Mouse (Mus musculus) liver, embryonic 16.5 days (tissue): Measurements from ENCODE around the gene Lgi2. TPM values are rescaled to one million over a fixed set of nuclear protein-coding genes. Genes with fewer than 3 reads are reported as not detected.

Source experiments
- ATAC-seq: fragments of 200-750 bp; cut with Nextera tagmentation; 2 replicates; pipeline ENCODE4 v1.8.0; 2017; ENCODE audit warnings: low read depth, mild to moderate bottlenecking, moderate number of reproducible peaks, moderate library complexity
- H3K27ac ChIP-seq: fragments of 300-500 bp; sonication (generic); 2 replicates; pipeline ENCODE4 v1.5.1; 2014; ENCODE audit warnings: mild to moderate bottlenecking, low read length
- H3K27me3 ChIP-seq: fragments of 300-500 bp; sonication (generic); 2 replicates; pipeline ENCODE4 v1.6.1; 2014; ENCODE audit warnings: low read depth, low read length, mixed read lengths; ENCODE audit not compliant: control insufficient read depth, insufficient read depth
- H3K36me3 ChIP-seq: fragments of 300-500 bp; sonication (generic); 2 replicates; pipeline ENCODE4 v1.6.1; 2014; ENCODE audit warnings: mild to moderate bottlenecking; ENCODE audit not compliant: control insufficient read depth, insufficient read depth
- H3K4me1 ChIP-seq: fragments of 300-500 bp; sonication (generic); 2 replicates; pipeline ENCODE4 v1.6.1; 2014; ENCODE audit warnings: low read depth, low read length, mixed read lengths; ENCODE audit not compliant: control insufficient read depth
- H3K4me2 ChIP-seq: fragments of 300-500 bp; sonication (generic); 2 replicates; pipeline ENCODE4 v1.6.1; 2014; ENCODE audit warnings: low read depth, low read length, mixed read lengths
- H3K4me3 ChIP-seq: fragments of 300-500 bp; sonication (generic); 2 replicates; pipeline ENCODE4 v1.5.1; 2014; ENCODE audit warnings: low read depth, mild to moderate bottlenecking, low read length
- H3K9ac ChIP-seq: fragments of 300-500 bp; sonication (generic); 2 replicates; pipeline ENCODE4 v1.6.1; 2014; ENCODE audit warnings: low read depth, low read length
- H3K9me3 ChIP-seq: fragments of 300-500 bp; sonication (generic); replicated peaks from 2 replicates; pipeline ENCODE4 v1.6.1; 2016; ENCODE audit warnings: low read length; ENCODE audit not compliant: control insufficient read depth
- WGBS: fragments of 180-500 bp; shearing (Covaris S2); extraction: QIAGEN DNeasy Blood & Tissue Kit; methylation state at CpG from one replicate; pipeline ENCODE4 v1.1.7; 2014; ENCODE audit not compliant: insufficient replicate concordance; 5-methylcytosine and 5-hydroxymethylcytosine counted together
- polyA plus RNA-seq: library from polyadenylated mRNA; unstranded; fragments of >200 nt; fragmentation: Nextera tagmentation; extraction: Ambion mirVana; gene quantifications from 2 replicates; pipeline ENCODE4 v1.2.1, GENCODE M21; 2015

Lgi2 gene
- polyA plus RNA-seq, 1 experiment from 2014 or later: 0.37 TPM

GRCm38 (mm10) chr5:52550613-52551317 lies 15.5 kb downstream of the Lgi2 start:
- no peak for ATAC-seq
- Histone ChIP-seq H3K9me3 (no peaks in the 10 kb centered on the region), H3K27ac (no peak overlapping the region), H3K4me1 (no peaks in the 10 kb centered on the region), H3K4me2 (no peak overlapping the region), H3K9ac (no peak overlapping the region), H3K4me3 (no peak overlapping the region), H3K27me3 (no peaks in the 10 kb centered on the region), H3K36me3 (no peaks in the 10 kb centered on the region)
- 73% methylated on average over 13 of the region's 13 CpGs for WGBS

- H3K36me3 ChIP-seq: no peaks in the 10 kb centered on the region
- WGBS: 20% methylated on average over 3 of the region's 3 CpGs
- no peak overlapping the region for H3K4me2 ChIP-seq
- ATAC-seq: no peak
- H3K9ac ChIP-seq: no peak overlapping the region
- no peaks in the 10 kb centered on the region for H3K4me1 ChIP-seq
- no peak overlapping the region for H3K27ac ChIP-seq
- no peaks in the 10 kb centered on the region for H3K9me3 ChIP-seq
- H3K4me3 ChIP-seq: no peak overlapping the region
- no peaks in the 10 kb centered on the region for H3K27me3 ChIP-seq
These were observed 19.3 kb downstream of the Lgi2 start for GRCm38 (mm10) chr5:52546950-52547349.

DNA sequence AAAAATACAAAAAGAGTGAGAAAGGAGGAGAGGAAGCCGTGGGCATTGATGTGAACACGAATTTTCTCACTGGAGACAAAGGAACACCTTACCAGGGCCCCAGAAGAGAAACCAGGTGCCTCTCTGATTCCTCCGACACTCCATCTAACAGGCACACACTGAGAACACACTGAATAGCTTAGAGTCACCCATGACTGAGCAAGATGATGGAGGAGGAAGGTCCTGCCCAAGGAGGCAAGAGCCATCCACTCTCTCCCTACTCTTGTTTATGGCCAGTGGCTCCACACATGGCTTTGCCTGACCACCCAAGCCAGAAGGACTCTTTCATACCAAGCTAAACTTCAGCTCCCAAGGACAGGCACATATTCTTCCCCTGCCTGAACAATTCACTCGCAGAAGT lies 22.5 kb downstream of the Lgi2 start:
- WGBS: 62% methylated on average over 4 of the region's 4 CpGs
- Histone ChIP-seq H3K4me1 (no peaks in the 10 kb centered on the region), H3K9me3 (no peaks in the 10 kb centered on the region), H3K4me3 (no peak overlapping the region), H3K27me3 (no peaks in the 10 kb centered on the region), H3K9ac (no peak overlapping the region), H3K27ac (no peak overlapping the region), H3K36me3 (no peaks in the 10 kb centered on the region), H3K4me2 (no peak overlapping the region)
- ATAC-seq: no peak

DNA sequence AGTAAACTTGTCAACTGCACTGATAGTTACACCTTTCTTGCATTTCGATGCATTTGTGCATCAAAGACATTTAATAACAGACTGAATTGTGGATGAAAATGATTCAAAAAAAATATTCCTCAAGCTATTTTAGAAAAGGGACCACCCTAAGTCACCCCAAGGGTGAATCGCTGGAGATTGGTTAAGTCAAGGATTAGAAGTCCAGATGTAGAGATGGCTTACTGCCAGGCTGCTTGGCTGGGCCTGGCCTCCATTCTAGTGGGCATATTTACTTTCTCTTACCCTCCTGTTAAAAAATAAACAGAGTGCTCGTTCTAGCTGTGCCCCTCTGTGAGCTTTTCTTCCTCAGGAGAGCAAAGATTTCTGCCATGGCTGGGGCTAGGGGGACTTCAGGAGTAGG lies 26.1 kb downstream of the Lgi2 start:
- Histone ChIP-seq H3K4me3 (no peak overlapping the region), H3K9ac (no peak overlapping the region), H3K4me1 (no peaks in the 10 kb centered on the region), H3K27ac (no peak overlapping the region), H3K27me3 (no peaks in the 10 kb centered on the region), H3K9me3 (no peaks in the 10 kb centered on the region), H3K4me2 (no peak overlapping the region), H3K36me3 (no peaks in the 10 kb centered on the region)
- 45% methylated on average over 3 of the region's 3 CpGs for whole genome bisulfite sequencing
- no peak for ATAC-seq

DNA sequence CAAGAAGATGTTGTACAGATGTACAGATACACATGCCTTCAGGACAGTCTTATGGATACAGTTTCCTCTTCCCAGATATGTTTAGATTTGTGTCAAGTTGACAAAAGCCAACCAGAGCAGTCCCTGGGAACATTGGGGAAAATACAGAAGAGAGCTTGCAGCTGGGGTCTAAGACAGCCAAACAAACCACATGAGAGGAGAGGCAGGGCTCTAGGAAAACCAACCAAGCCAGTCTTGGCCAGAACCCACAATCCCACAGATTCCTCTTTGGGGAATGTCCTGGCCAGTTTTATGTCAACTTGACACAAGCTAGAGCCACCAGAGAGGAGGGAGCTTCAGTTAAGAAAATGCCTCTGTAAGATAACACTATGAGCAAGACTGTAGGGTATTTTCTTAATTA lies 26.8 kb downstream of the Lgi2 start:
- no peaks in the 10 kb centered on the region for H3K9me3 ChIP-seq
- no peaks in the 10 kb centered on the region for H3K4me1 ChIP-seq
- no peaks in the 10 kb centered on the region for H3K27me3 ChIP-seq
- no peaks in the 10 kb centered on the region for H3K36me3 ChIP-seq
- no peak overlapping the region for H3K4me2 ChIP-seq
- no peak overlapping the region for H3K4me3 ChIP-seq
- ATAC-seq: no peak
- no peak overlapping the region for H3K9ac ChIP-seq
- H3K27ac ChIP-seq: no peak overlapping the region

DNA sequence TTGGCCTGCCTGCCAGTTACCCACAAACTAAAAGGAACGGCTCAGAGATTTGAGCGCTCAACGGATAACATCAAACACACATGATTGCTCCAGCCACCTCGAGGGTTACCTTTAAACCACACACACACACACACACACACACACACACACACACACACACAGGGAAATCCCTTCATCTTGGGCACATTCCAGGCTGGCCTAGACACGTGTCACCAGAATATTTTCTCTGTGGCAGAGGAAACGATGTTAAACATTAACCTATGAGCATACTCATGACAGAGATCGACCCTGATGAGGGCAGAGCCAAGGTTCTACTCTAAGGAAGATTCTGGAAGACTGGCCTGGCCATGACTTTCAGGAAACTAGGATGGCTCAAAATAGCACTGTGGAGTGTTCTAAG lies 29.2 kb downstream of the Lgi2 start:
- no peaks in the 10 kb centered on the region for H3K36me3 ChIP-seq
- ATAC-seq: peak; percentile 86
- H3K4me2 ChIP-seq: no peak overlapping the region
- 54% methylated on average over 7 of the region's 7 CpGs for WGBS
- H3K27ac ChIP-seq: no peak overlapping the region
- no peak overlapping the region for H3K9ac ChIP-seq
- H3K27me3 ChIP-seq: no peaks in the 10 kb centered on the region
- no peaks in the 10 kb centered on the region for H3K4me1 ChIP-seq
- no peak overlapping the region for H3K4me3 ChIP-seq
- H3K9me3 ChIP-seq: no peaks in the 10 kb centered on the region

GRCm38 (mm10) chr5:52534798-52535590 lies 31.3 kb downstream of the Lgi2 start:
- H3K4me3 ChIP-seq: no peak overlapping the region
- no peak overlapping the region for H3K4me2 ChIP-seq
- H3K9me3 ChIP-seq: no peaks in the 10 kb centered on the region
- H3K27me3 ChIP-seq: no peaks in the 10 kb centered on the region
- no peaks in the 10 kb centered on the region for H3K4me1 ChIP-seq
- H3K9ac ChIP-seq: no peak overlapping the region
- ATAC-seq: no peak
- H3K36me3 ChIP-seq: no peaks in the 10 kb centered on the region
- no peak overlapping the region for H3K27ac ChIP-seq
- WGBS: 50% methylated on average over 14 of the region's 14 CpGs

DNA sequence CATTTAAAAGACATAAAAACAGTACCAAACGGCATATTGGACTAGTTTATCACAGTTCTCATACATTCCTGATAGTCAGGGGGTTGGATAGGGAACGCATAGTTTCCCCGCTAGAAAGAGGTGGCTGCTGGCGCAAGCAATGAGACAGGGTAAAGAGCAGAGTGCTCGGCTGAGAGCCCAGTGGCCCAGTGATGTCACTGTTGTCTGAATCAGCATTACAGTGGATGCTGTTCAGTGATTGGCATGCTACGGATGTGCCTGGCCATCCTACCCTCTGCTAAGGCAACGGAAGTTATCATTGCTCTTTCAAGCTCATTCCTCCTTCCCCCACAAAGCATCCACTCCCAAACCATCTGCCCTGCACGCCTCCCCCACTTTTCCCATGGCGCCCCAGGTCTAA lies 32.6 kb downstream of the Lgi2 start:
- Histone ChIP-seq H3K27ac (no peak overlapping the region), H3K9ac (no peak overlapping the region), H3K9me3 (no peaks in the 10 kb centered on the region), H3K36me3 (no peaks in the 10 kb centered on the region), H3K4me1 (no peaks in the 10 kb centered on the region), H3K27me3 (no peaks in the 10 kb centered on the region), H3K4me2 (no peak overlapping the region), H3K4me3 (no peak overlapping the region)
- 67% methylated on average over 9 of the region's 9 CpGs for WGBS
- no peak for ATAC-seq

GRCm38 (mm10) chr5:52528545-52528944 lies 37.7 kb downstream of the Lgi2 start:
- ATAC-seq: no peak
- WGBS: 19% methylated on average over 7 of the region's 7 CpGs
- no peak overlapping the region for H3K4me3 ChIP-seq

More at GRCm38 (mm10) chr5:52528545-52528944, 37.7 kb downstream of the Lgi2 start:
- Histone ChIP-seq H3K36me3 (no peaks in the 10 kb centered on the region), H3K27me3 (no peaks in the 10 kb centered on the region), H3K9ac (no peak overlapping the region), H3K4me2 (no peak overlapping the region), H3K4me1 (no peaks in the 10 kb centered on the region), H3K9me3 (no peaks in the 10 kb centered on the region), H3K27ac (no peak overlapping the region)
